Mouse (Mus musculus): ENCODE measurements around the gene Rnf149. TPM values are rescaled to one million over a fixed set of nuclear protein-coding genes. Genes with fewer than 3 reads are reported as not detected.

The Rnf149 gene
- total and polyA plus RNA-seq, 3 experiments: 12.6 to 32.3 (median 21.5) TPM

DNA sequence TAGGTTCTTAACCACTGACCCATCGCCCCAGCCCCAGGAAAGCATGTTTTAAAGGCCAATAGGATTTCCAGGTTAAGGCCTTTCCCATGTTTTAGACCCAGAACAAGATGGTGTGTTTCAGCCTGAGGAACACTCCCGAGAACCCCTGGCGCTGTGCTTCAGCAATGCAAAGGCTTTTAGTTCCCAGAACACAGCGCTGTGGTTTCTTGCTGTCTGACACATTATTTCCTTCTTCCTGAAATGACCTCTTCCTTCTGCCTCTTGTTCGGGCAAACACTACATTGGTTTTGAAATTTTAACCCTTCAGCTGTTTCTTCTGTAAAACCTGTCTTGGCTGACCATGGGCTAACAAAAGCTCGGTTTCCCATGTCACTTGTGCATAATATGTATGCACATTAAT is 1.9 kb upstream of the Rnf149 start:
- no peak overlapping the region for H3K4me2 ChIP-seq (ENCODE audit: insufficient read depth, low read depth, poor library complexity, severe bottlenecking)
- TF ChIP-seq JUND (conservative IDR thresholded peaks at IDR 0.05; ENCODE audit: low read depth, low read length) (0 out of 2 replicates have a peak, but pooled peaks have one; percentile 24), CHD1 (IDR thresholded peaks at IDR 0.05; ENCODE audit: low read depth, low read length) (no peak), EP300 (IDR thresholded peaks at IDR 0.05; ENCODE audit: low read length) (0 out of 2 replicates have a peak, but pooled peaks have one; percentile 18)
- H3K27me3 ChIP-seq (replicated peaks): peaks cover 6% of the 10 kb centered on the region
- H3K9me3 ChIP-seq (replicated peaks; ENCODE audit: low read length): no peaks in the 10 kb centered on the region
- peaks cover 0 to 2% of the 10 kb centered on the region in 2 experiments for H3K36me3 ChIP-seq (replicated peaks in 1 of 2; ENCODE audit: control insufficient read depth in 1 of 2, insufficient read depth in 1 of 2, low read length in 1 of 2)
- dilution Hi-C loops (cut with MboI; ENCODE audit: extremely low pct_ligation_motif_present, extremely low pct_unique_long_range_greater_than_20kb, low sequenced_read_pairs) (no loop called here), in situ Hi-C loops (cut with MboI; ENCODE audit: low pct_ligation_motif_present, low pct_unique_long_range_greater_than_20kb, low sequenced_read_pairs) (no loop called here)
- H3K4me3 ChIP-seq (replicated peaks in 1 of 3; ENCODE audit: low read depth in 2 of 3, low read length in 2 of 3, poor library complexity in 1 of 3): no peak overlapping the region
- H3K27ac ChIP-seq (ENCODE audit: insufficient read depth, low read depth): no peak overlapping the region
- peaks cover 3 to 30% of the 10 kb centered on the region in 2 experiments; a peak in 3 of 4 replicates for H3K4me1 ChIP-seq (ENCODE audit: control insufficient read depth in 1 of 2, insufficient read depth in 2 of 2)
- H3K9ac ChIP-seq (ENCODE audit: insufficient read depth, low read depth): no peak overlapping the region
- DNase-seq (ENCODE audit: extremely low read depth): peak; percentile 10
- H3K79me2 ChIP-seq (replicated peaks; ENCODE audit: control insufficient read depth, extremely low read depth, insufficient read depth, poor library complexity, severe bottlenecking): peaks cover 13% of the 10 kb centered on the region

DNA sequence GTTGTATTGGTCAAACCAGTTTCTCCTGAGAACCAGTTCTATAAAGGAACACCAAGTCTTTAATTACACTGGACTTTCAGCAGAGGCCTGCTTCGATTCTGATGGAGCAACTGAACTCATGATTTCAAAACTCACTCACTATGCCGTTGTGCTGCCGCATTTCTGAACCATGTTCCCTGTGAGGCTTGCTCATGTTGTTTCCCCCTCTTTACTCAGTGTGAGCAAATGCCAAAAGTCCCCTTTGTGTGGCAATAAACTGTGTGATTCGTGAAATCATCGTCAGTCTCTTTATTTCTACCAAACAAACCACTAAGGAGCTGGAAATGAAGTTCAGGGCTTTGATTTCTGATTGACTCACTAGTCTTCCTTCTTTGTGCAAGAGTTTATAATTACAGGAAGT is 1.2 kb upstream of the Rnf149 start:
- Histone ChIP-seq H3K27me3 (replicated peaks) (peaks cover 6% of the 10 kb centered on the region), H3K9me3 (replicated peaks; ENCODE audit: low read length) (no peaks in the 10 kb centered on the region), H3K27ac (ENCODE audit: insufficient read depth, low read depth) (no peak overlapping the region), H3K4me1 (ENCODE audit: control insufficient read depth in 1 of 2, insufficient read depth in 2 of 2) (peaks cover 3 to 36% of the 10 kb centered on the region in 2 experiments; a peak in 3 of 4 replicates), H3K4me2 (ENCODE audit: insufficient read depth, low read depth, poor library complexity, severe bottlenecking) (no peak overlapping the region), H3K79me2 (replicated peaks; ENCODE audit: control insufficient read depth, extremely low read depth, insufficient read depth, poor library complexity, severe bottlenecking) (peaks cover 17% of the 10 kb centered on the region), H3K4me3 (replicated peaks in 1 of 3; ENCODE audit: low read depth in 2 of 3, low read length in 2 of 3, poor library complexity in 1 of 3) (no peak overlapping the region), H3K36me3 (replicated peaks in 1 of 2; ENCODE audit: control insufficient read depth in 1 of 2, insufficient read depth in 1 of 2, low read length in 1 of 2) (peaks cover 0 to 2% of the 10 kb centered on the region in 2 experiments), H3K9ac (ENCODE audit: insufficient read depth, low read depth) (no peak overlapping the region)
- in situ Hi-C loops (cut with MboI; ENCODE audit: low pct_ligation_motif_present, low pct_unique_long_range_greater_than_20kb, low sequenced_read_pairs): no loop called here
- dilution Hi-C loops (cut with MboI; ENCODE audit: extremely low pct_ligation_motif_present, extremely low pct_unique_long_range_greater_than_20kb, low sequenced_read_pairs): no loop called here
- TF ChIP-seq HCFC1 (IDR thresholded peaks at IDR 0.05; ENCODE audit: low read depth, low read length) (no peak), ZNF384 (IDR thresholded peaks at IDR 0.05; ENCODE audit: low read depth, low read length) (no peak), RAD21 (IDR thresholded peaks at IDR 0.05; ENCODE audit: low read depth, low read length) (no peak), TCF12 (IDR thresholded peaks at IDR 0.05; ENCODE audit: low read depth, low read length) (no peak), MAZ (IDR thresholded peaks at IDR 0.05; ENCODE audit: low read depth, low read length) (no peak), POLR2AphosphoS2 (IDR thresholded peaks at IDR 0.05; ENCODE audit: low read depth, low read length) (no peak), RCOR1 (conservative IDR thresholded peaks at IDR 0.05; ENCODE audit: low read depth, low read length) (no peak)
- no peak for DNase-seq (ENCODE audit: extremely low read depth)

DNA sequence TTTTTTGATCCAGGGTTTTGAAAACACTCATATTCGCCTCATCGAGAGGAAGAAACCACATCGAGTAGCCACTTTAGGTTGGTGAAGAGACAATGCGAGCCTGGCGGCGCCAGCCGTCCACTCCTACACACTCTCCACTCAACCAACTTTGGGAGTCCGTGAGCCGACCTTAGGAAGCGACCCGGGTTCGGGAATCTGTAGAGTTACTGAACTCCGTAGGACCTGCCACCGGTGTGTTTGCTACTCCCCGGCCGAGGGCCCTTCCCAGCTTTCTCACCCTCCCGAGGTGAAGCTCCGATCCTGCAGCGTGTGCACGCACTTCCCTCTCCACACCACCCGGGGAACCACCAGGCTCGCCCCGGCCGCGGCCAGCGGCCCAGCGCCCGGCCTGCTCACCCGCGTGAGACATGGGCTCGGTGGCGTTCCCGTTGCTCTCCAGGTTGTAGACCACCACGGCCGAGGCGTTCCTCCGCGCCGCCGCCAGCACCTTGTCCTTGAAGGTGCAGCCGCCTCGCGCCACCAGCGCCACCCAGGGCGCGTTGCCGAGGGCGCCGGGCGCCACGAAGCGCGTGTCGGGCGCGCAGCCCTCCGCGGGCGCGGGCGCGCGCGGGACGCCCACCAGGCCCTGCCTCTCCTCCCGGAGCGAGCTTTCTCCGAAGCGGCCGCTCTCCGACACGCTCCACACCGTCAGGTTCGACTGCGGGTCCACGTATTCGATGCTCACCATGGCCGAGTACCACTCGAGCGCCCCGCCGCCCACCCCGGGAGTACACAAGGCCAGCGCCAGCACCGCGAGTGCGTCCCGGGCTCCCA is 568 bp downstream of the Rnf149 start:
- peak overlapping the region; percentile 61 for H3K27ac ChIP-seq (ENCODE audit: insufficient read depth, low read depth)
- peak overlapping the region; percentile 85 for H3K4me2 ChIP-seq (ENCODE audit: insufficient read depth, low read depth, poor library complexity, severe bottlenecking)
- no peak for TF ChIP-seq HCFC1 (IDR thresholded peaks at IDR 0.05; ENCODE audit: low read depth, low read length)
- TF ChIP-seq MAZ (IDR thresholded peaks at IDR 0.05; ENCODE audit: low read depth, low read length): no peak
- TF ChIP-seq SMC3 (IDR thresholded peaks at IDR 0.05; ENCODE audit: low read depth, low read length): no peak
- TF ChIP-seq UBTF (IDR thresholded peaks at IDR 0.05; ENCODE audit: low read depth, low read length): peak; percentile 92; the same call in 1 of the 2 replicates
- TF ChIP-seq KAT2A (IDR thresholded peaks at IDR 0.05; ENCODE audit: insufficient replicate concordance, low read length): no peak
- TF ChIP-seq ELF1 (IDR thresholded peaks at IDR 0.05; ENCODE audit: low read depth, low read length): no peak
- TF ChIP-seq CTCF (conservative IDR thresholded peaks at IDR 0.05 in 1 of 2, IDR thresholded peaks at IDR 0.05 in 1 of 2; ENCODE audit: low read depth in 2 of 2, low read length in 2 of 2): no peak; a peak in 1 of 4 replicates
- TF ChIP-seq POLR2AphosphoS2 (IDR thresholded peaks at IDR 0.05; ENCODE audit: low read depth, low read length): no peak
- peaks cover 27% of the 10 kb centered on the region for H3K79me2 ChIP-seq (replicated peaks; ENCODE audit: control insufficient read depth, extremely low read depth, insufficient read depth, poor library complexity, severe bottlenecking)
- no peaks in the 10 kb centered on the region for H3K27me3 ChIP-seq (replicated peaks)
- dilution Hi-C loops (cut with MboI; ENCODE audit: extremely low pct_ligation_motif_present, extremely low pct_unique_long_range_greater_than_20kb, low sequenced_read_pairs): no loop called here
- peaks cover 0 to 8% of the 10 kb centered on the region in 2 experiments for H3K36me3 ChIP-seq (replicated peaks in 1 of 2; ENCODE audit: control insufficient read depth in 1 of 2, insufficient read depth in 1 of 2, low read length in 1 of 2)
- H3K9ac ChIP-seq (ENCODE audit: insufficient read depth, low read depth): peak overlapping the region; percentile 90
- peaks cover 3 to 51% of the 10 kb centered on the region in 2 experiments; a peak in 3 of 4 replicates for H3K4me1 ChIP-seq (ENCODE audit: control insufficient read depth in 1 of 2, insufficient read depth in 2 of 2)
- peak overlapping the region; percentile 79 to 97 (median 90) for H3K4me3 ChIP-seq (replicated peaks in 1 of 3; ENCODE audit: low read depth in 2 of 3, low read length in 2 of 3, poor library complexity in 1 of 3)
- in situ Hi-C loops (cut with MboI; ENCODE audit: low pct_ligation_motif_present, low pct_unique_long_range_greater_than_20kb, low sequenced_read_pairs): no loop called here
- peak; percentile 37 for DNase-seq (ENCODE audit: extremely low read depth)
- H3K9me3 ChIP-seq (replicated peaks; ENCODE audit: low read length): no peaks in the 10 kb centered on the region
